Mouse (Mus musculus): Measurements from ENCODE around the gene Zeb2.

Gene Zeb2

DNA sequence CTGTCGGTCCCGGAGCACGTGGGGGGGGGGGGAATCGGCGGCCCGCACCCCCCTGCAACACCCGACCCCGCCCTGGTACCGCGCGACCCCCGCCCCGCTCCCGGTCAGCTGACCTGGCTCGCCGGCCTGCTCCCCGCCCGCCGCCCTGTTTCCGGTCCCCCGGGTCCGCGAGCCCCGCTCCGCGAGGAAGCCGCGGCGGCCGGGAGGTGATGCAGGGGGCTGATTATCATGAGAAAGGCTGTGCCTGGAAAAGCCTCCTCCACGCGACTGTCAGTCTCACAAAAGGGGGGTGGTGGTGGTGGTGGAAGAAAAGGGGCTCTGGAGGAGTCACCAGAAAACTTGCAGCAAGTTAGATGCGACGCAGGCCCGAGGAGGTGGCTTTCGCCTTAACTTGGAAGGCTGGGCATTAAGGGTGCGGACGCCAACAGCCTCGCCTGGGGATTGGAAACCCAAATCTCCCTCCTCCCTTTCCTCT is at the start of gene Zeb2:
Gene Zeb2 (minus strand): TSS at position 309 of the 475 bp plus-strand sequence.
- peak; percentile 65 for DNase-seq (ENCODE audit: low read depth, low spot score)

DNA sequence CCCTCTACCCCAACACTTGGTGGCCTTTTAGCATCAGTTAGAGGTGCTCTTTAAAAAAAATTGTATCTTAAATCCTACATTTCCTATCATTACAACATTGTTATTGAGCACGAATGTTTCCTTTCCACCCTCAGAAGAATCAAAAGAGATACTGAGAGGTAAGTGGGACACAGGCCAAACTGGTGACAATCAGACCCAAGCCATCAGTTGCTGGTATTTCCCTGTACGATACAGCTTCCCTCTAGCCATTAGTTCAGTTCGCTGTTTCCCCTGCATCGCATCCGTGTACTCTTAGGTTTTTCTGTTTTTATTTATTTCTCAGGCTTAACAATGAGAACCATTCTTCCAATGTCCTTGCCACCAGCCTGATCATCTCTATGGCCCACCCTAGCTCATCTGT is 41.6 kb upstream of the Zeb2 start:
- DNase-seq (ENCODE audit: low read depth, low spot score), result no peak

DNA sequence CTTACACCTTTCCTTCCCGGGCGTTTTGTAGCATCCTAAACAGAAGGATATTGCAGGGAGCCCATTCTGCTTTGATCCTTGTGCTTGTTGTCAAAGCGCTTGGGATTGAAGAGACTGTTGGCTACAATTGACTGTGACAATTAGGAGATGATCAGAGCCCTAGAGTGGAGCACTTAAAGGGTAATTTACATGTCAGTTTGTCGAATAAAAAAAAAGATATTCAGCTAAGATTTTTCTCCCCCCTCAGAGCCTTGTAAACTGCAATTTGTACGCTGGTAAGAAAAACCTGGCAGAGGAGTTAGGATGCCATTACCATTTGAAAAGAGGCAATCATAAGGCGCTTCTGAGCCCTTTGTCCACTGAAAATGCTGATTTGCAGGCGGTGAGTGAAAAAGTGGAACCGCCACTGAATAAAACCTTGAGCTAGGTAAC is 41.2 kb upstream of the Zeb2 start:
- DNase-seq (ENCODE audit: low read depth, low spot score), result peak; percentile 73

DNA sequence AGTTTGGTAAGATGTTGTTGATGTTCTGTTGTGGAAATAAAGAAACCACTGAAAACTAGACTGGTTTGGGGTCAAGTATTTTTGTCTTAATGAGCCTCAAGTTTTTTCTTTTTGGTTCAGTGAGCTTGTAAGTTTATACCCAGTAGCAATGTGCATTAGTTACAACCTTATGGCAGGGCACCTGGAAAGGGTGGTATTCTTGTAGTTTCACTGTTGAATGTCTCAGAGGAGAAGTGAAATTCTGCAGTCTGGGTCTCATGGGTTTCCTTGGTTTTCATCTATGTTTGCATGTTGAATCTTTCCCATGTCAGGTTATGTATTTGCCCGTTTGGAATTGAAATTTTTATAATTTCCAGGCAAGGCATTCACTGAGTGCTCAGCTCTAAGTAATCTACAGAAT is 36.1 kb upstream of the Zeb2 start:
- DNase-seq (ENCODE audit: low read depth, low spot score), result no peak

DNA sequence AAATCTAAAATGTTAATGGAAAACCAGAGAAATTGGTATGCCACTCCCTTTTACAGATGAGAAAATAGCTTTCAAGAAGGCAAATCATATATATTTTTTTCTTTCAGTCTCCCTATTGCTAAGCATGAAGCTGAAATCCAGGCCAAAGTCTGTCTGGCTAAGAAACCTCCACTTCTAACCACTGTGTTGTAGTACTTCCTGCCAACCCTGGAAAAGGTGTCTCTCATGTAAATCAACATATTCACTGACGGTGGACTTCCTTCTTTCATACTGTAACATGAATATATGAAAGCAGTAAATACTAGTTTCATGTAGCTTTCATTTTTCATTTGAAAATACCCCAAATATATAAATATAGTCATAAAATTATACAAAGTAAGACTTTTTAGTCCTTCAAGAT is 26.0 kb upstream of the Zeb2 start:
- DNase-seq (ENCODE audit: low read depth, low spot score), result no peak

DNA sequence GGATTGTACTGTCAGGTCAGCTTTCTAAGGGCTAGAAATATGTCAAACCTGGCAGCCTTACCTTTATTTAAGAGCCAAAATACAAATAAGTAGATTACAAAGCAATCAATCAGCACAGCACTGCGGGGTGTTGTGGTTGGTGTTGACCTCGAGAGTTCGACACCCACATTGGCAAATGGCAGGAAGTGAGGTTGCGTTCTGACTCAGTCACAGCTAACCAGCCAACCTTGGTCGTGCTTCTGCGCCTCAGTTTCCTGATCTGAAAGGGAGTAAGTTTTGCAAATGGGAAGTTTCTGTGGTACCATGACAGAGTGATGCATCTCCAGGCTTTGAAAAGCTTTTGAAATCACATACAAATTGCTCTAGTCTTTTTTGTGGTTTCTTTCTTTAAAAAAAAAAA is 21.7 kb upstream of the Zeb2 start:
- DNase-seq (ENCODE audit: low read depth, low spot score), result no peak

DNA sequence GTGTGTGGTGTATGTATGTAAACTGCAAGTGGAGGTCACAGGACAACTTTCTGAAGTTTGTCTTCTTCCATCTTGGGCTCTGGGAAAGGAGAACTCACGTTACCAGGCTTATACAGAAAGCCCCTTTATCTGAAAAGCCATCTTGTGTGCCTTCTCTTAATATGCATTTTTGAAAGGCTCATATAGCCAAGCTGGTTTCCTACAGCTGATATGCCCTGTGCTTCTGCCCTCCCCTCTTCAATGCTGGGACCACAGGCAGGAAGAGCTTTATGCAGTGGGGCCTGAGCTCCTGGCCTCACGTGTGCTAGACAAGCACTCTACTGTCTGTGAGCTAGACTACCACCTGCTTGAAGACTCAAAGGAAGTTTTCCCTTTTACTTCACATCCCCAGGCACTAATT is 19.6 kb upstream of the Zeb2 start:
- DNase-seq (ENCODE audit: low read depth, low spot score), result no peak

DNA sequence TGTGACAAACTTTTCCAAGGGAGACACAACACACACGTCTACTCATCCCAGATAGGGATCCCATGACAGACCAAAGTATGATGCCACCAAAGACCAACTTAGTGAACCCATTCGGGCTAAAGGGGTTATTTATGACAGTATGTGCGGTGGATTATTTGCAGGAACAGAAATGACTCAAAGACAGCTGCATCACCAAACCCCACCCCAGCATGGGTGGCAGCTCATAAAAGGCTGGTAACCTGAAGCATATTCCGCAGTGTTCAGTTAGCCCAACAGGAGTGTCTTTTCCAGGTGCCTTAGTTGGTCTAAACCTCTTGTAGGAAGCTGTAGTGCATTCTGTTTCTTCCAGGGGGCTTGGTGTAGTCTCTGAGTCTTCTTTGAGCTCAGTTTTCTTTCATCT is 16.0 kb upstream of the Zeb2 start:
- no peak for DNase-seq (ENCODE audit: low read depth, low spot score)

DNA sequence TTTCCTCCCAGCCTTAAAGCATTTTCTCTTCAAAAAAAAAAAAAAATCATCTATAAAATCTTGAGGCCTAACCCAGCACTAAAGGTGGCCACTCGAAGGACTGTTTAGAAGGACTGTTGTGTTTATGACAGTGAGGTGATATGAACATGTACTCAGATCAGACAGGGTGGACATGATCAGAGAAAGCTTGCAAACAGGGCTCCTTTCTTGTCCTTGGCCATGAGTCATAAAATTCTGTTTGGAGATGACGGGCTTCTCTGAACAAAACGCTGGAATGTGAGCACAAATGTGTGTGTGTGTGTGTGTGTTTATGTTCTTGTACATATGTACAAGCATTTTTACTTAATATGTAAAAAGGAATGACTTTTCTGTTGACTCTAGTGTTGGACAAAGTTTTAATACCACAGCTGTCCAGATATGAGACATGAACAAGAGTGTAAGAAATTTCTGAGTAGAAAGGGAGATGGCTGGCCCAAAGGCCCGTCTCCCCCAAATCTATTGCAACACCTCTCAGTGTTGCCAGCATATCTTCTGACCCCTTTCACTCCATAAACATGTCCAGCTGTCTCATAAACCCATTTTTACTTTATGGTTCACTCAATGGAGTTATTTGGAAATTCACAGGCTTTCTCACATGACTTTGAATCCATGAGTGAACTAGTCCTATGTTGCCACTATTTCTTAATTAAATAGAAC is 13.4 kb upstream of the Zeb2 start:
- no peak for DNase-seq (ENCODE audit: low read depth, low spot score)

DNA sequence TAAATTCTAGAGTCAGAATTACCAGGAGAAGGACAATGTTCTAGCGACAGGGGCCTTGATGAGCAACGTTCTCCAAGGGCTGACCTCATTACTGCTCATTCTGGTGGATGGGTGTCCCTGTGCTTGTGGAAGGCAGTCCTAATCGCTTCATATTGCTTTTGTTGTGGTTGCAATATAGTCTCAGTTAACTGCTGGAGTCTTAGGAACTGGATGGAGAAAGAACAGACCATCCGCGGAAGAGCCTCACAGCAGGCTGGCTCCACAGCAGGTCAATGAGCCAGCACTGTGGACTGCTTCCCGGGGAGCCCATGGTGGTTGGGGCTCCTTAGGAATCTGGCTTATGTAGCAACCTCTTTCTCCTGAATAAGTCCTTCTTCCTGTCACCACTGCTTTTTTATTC is 12.4 kb upstream of the Zeb2 start:
- DNase-seq (ENCODE audit: low read depth, low spot score), result no peak

DNA sequence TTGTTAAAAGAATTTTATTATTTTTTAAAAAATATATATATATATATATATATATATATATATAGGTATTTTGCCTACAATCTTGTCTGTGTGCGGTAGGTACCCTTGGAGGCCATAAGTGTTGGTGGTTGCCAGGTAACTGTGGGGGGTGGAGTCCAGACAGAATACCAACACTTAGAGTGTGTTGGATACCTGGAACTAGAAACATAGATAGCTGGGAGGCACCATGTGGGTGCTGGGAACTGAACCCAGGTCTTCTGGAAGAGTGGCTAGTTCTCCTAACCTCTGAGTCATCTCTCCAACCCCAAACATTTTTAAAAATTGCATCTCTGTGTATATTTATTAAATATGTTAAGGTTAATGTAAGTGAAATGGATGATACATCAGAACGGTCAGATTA is 11.5 kb upstream of the Zeb2 start:
- DNase-seq (ENCODE audit: low read depth, low spot score), result no peak

DNA sequence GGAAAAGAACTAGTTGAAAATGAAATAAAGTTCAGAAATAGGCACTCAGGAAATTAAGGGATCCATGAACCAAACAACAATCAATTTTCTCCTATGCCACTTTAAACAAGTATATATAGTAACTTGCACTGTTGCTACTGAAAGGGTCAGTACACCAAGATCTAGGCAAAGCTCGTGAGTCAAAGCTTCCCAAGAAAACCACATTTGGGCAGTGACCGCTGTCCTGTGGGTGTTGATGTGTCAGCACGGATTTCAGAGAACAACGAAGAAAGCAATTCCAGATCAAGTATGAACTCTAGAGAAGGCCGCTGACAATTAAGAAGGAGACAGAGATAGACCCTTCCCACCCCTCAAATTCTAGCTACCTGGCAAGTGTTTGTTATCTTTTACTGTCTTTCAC is 9.2 kb upstream of the Zeb2 start:
- no peak for DNase-seq (ENCODE audit: low read depth, low spot score)

DNA sequence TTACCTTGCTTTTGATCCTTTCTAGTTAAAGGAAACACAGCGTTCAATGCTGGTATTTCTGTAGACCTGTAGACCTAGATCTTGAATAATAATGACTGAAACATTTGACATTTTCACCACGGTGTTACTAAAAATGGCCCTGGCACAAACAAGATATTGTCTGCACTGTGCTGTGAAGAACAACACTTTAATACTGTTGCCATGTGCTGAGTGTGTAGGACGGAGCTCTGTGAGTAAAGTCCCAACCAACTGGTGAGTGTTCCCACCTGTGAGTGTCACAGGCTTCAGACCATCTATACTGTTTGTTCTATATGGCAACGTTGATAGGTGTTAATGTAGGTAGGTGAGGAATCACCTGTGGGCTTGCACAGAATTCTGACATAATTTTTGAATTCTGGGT is 8.0 kb upstream of the Zeb2 start:
- DNase-seq (ENCODE audit: low read depth, low spot score), result no peak

DNA sequence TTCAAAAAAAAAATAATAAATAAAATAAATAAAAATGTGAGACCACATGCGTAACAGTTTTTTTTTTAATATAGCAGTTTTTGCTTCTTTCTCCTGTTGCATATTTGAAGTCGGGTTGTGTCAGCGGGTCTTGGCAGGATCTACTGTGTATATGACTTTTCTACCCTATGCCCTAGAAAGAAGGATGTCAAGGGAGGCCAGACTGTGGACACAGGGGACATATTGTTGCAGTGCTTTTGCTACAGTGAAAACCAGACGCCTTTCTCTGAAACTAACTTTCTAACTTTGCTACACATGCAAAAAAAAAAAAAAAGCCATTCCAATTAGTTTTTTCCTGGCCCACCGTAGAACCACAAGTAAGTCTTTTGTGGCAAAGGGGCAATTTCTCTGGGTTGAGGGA is 6.3 kb upstream of the Zeb2 start:
- DNase-seq (ENCODE audit: low read depth, low spot score), result no peak

DNA sequence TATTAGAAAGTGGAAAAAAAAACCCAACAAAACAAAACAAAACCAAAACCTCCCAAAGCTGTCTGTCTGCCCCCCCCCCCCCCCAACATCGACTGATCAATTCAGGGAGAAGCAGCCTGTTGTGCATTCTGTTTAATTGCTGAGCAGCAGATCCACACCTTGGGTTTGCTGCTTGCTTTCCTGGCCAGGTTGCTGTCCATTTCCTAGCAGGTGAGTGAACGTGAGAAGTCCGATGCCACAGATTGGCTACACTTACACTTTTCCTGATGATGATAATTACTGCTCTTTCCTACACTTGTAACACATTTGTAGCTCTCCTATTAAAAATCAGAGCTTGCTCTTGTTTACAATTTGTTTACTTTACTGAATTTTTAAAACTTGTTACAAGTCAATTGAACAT is 926 bp upstream of the Zeb2 start:
- no peak for DNase-seq (ENCODE audit: low read depth, low spot score)

DNA sequence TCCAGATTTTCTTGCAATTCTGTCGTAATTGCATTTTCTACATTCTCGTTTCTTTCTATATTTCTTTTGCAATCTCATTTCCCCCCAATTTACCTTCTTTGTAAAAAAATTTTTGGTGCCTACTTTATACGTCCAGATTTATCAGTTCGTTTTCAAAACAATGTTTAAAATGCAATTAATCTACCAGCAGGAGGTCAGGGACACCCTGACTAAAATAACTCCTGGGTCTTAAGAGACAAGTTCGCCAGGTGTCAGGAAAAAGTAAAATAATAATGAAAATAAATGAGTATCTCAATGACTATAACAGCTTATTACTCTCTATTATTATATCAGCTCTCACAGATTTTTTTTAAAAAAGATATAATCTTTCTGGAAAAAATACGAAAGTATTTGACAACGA is 397 bp upstream of the Zeb2 start:
- no peak for DNase-seq (ENCODE audit: low read depth, low spot score)

DNA sequence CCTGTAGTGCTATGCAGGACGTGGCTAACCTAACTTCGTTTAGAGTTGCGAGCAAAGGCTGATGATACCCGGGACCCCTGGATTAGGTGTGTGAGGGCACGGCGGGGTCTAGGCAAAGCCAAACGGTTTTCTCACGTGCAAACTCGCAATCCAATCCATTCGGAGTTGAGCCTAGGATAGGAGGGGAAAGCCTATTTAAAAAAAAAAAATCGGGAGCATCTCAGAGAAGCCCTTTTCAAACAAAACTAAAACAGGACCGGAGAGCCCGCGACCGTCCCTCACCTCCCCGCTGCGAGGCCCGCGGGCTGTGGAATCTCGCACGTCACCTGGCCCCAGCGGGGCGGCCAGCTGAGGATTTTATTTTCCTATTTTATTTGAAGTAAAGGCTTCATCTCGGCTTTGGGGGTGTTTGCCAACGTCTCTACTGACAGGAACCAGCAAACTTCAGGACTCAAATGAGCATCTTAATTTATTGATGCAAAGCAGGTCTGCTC is 617 bp downstream of the Zeb2 start:
- DNase-seq (ENCODE audit: low read depth, low spot score), result peak; percentile 28

DNA sequence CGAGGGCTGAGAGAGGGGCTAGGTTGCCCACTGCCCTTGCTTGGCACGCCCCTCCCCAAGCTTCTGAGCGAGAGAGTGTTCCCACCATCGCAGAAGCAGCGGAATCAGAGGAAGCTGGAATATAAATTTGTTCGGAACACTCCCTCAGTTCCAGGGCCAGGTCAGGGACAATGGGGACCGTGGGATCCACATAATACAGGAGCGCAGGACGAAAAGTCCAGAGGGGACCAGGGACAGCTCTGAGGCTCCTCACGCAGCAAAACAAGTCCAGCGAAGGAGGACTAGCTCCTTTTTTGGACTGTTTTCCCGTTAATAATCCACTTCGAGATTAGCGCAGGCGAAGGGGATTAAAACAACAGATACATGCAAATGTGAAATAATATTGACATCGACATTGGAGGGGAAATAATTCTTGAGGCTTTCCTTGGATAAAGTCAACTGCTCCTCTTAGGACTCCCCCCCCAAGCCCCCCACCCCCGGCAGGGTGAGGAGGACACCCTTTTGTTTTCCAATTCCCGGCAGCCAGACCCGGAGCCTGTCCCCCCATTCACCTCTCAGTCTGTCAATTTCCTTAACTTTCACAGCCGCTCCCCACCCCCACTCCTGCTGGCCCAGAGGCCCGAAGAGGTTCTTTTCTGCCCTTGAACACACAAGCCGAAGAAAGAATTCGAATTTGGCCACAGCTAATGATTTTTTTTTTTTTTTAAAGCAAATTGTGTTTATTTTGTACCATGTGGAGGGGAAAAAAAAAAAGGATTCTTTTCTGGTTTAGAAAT is 1.3 kb downstream of the Zeb2 start:
- peak; percentile 29 for DNase-seq (ENCODE audit: low read depth, low spot score)

DNA sequence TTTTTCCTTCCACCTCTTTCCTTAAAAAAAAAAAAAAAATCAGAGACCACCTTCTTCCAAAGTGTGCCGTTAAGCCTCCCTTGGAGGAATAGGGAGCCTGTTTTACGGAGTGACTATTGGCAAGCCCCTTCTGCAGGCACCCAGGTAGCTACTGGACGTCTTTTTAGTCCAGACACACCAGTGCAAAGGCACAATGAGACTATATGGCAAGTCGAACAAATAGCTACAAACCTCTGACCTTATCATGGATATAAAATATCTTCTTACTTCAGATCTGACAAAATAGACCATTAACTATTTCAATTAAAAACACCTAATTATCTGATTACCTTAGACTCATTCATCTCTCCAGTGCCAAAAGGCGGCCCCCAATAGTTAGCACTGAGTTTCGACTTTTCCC is 2.0 kb downstream of the Zeb2 start:
- no peak for DNase-seq (ENCODE audit: low read depth, low spot score)

DNA sequence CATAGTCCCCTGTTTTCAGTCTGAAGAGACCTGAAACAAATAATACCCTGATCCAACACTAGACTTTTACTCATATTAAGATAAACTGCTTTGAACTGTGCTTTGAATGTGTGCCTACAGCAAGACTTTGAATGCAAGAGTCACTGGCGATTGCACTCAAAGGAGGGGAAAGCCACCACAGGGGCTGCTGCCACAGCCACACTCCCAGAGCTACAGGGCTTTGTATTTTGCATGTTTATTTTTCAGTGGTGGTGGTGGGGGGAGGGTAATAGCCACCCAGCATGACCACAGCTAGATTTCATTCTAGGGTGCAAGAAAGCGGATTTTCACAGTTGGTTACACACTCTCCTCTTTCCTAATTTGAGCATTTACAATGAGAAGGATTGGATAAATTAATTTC is 2.6 kb downstream of the Zeb2 start:
- DNase-seq (ENCODE audit: low read depth, low spot score), result no peak

DNA sequence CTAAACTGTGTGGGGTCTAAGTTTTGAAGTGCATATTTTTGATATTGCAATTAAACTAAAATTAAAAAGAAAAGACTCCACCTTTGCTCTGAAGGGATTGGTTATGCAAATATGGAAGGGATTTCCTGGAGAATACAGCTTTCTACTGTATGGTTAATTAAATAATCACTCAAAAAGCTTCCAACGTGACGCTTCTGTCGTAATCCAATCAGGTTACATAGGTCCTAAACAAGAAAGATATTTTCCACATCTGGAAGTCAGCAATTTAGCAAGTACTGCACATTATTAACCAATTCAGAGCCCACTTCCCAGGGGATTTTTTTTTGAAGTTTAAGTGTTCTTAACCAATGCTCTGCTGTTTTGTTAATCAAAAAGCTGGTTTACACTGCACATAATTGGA is 3.3 kb downstream of the Zeb2 start:
- DNase-seq (ENCODE audit: low read depth, low spot score), result no peak

DNA sequence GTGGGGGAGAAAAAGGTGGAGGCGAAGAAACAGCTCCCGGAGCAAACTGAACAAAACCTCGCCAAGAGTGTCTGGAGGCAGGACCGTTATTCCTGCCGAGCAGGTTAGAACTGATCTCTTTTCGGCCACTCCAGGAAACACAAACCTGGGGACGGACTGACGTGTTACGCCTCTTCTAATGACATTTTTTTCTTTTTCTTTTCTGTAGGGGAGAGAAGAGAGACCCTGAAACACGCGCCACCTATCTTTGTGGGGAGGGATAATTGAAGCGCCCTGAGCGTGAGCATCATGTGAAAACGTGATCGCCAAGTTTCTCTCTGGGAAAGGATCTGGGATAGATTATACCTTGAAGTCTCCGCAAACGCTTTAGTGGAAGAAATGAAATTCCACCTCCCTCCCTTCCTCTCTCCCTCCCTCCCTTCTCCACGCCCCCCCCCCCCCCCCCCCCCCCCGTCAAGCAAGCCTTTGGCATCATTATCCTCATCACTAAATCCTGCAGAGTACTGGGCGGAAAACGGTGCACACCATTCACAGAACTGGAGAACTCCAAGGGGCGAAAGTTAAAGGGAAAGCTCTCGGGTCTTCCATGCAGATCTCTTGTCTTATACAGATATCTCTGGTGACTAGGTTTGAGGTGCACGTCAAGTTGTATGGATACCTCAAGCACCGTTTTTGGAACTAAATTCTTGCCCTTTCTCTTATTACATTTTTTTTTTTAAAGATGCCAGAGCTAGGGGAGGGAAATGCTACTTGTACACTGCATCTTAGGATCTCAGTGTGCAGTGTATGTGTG is 4.1 kb downstream of the Zeb2 start:
- DNase-seq (ENCODE audit: low read depth, low spot score), result peak; percentile 24
